Mouse (Mus musculus) small intestine, adult 2 months (tissue): Measurements from ENCODE around the gene Cntn5.

ENCODE experiments used
- CTCF ChIP-seq: fragments of 200-500 bp; IDR thresholded peaks from 2 replicates; pipeline ENCODE4 v1.5.1; 2012; ENCODE audit warnings: low read depth, mild to moderate bottlenecking, control low read depth, inconsistent platforms, low read length, moderate library complexity, mixed read lengths; ENCODE audit not compliant: insufficient replicate concordance, insufficient read length; ENCODE audit errors: extremely low read depth
- POLR2A ChIP-seq: fragments of 200-500 bp; IDR thresholded peaks from 2 replicates; pipeline ENCODE4 v1.6.1; 2012; ENCODE audit warnings: low read depth, mild to moderate bottlenecking, control low read depth, inconsistent platforms, low read length, moderate library complexity

- TF ChIP-seq POLR2A (no peak), CTCF (no peak)
Observed at GRCm38 (mm10) chr9:10569830-10570229, 334.7 kb downstream of the Cntn5 start.
